Mouse (Mus musculus): ENCODE measurements around the gene Tcf3.

The Tcf3 gene

GRCm38 (mm10) chr10:80433513-80434232 lies at the start of gene Tcf3:
Gene Tcf3 (minus strand): TSS chr10:80433647.
- DNase-seq (ENCODE audit: low spot score): peak; percentile 87

GRCm38 (mm10) chr10:80481002-80481401 lies 47.6 kb upstream of the Tcf3 start:
- DNase-seq (ENCODE audit: low spot score): no peak

- no peak for DNase-seq (ENCODE audit: low spot score)
These were observed 45.1 kb upstream of the Tcf3 start for GRCm38 (mm10) chr10:80478531-80478930.

- DNase-seq (ENCODE audit: low spot score): peak; percentile 71
These were observed 42.0 kb upstream of the Tcf3 start for GRCm38 (mm10) chr10:80475290-80475959.

DNA sequence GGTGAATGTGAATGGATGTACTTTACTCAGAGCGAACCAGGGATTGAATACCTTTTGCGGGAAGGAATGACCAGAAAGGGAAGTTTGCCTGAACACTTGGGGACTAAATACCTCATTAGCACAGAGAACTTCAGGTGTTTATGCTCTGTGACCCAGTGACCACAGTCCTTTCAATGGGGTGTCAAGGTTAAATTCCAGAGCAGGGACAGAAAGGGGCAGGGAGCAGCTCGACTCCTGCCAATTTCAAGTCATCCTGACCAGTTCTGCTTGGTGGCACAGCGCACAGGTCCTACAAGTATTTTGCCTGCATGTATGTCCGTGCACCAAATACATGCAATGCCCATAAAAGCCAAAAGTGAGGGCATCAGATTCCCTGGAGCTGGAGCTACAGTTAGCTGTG lies 31.6 kb upstream of the Tcf3 start:
- DNase-seq (ENCODE audit: low spot score): no peak

GRCm38 (mm10) chr10:80464381-80465035 lies 31.1 kb upstream of the Tcf3 start:
- no peak for DNase-seq (ENCODE audit: low spot score)

DNA sequence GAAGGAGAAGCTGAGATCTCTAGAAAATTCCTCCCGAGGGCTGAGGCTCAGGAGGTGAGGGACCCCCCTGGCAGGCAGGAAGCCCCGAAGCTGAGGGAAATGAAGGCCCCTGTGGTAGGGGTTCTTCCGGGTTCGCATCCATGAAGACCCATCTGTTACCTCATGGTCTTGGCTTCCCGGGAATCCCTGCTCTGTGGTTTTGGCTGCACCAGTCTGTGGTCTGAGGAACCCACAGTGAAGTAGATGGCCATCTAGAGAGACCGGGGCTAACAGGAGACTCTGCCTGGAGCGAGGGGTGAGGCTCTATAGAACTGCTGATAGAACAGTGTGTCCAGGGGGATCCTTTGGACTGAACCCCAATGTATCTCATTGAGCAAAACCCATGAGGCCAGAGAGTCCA lies 27.9 kb upstream of the Tcf3 start:
- DNase-seq (ENCODE audit: low spot score): no peak

GRCm38 (mm10) chr10:80460324-80460723 lies 26.9 kb upstream of the Tcf3 start:
- DNase-seq (ENCODE audit: low spot score): no peak

DNA sequence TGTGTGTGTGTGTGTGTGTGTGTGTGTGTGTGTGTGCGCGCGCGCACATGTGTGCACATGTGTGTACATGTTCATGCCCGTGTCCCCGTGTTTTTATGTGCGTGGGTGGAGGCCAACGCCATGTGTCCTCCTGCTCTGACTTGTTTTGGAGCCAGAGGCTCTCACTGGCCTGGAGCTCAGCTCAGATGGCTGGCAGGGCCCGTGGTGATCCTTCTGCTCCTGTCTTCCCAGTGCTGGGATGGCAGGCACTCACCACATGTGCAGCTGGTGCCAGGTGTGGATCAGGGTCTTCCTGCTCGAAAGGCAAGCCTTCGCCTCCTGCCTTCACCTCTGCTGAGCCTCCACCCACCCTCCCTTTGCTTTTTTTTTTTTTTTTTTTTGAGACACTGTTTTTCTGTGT lies 26.2 kb upstream of the Tcf3 start:
- DNase-seq (ENCODE audit: low spot score): no peak

DNA sequence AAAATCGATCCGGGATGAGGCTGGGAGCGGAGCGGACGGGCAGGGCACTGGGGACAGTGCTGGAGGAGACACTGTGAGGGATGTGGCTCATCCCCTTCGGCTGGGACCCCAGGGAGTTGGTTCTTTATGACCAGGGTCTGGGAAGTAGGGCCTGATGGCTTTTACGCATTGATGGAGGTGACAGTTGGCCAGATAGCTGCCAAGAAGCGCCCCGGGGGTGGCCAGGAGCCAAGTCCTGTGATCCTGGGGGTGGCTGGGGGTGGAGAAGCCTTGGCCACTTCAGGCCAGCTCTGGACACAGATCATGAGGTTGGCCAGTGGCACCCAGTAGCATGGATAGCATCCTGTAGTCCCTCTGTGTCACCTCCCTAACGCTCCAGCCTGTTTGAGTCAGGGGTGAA lies 25.8 kb upstream of the Tcf3 start:
- no peak for DNase-seq (ENCODE audit: low spot score)

DNA sequence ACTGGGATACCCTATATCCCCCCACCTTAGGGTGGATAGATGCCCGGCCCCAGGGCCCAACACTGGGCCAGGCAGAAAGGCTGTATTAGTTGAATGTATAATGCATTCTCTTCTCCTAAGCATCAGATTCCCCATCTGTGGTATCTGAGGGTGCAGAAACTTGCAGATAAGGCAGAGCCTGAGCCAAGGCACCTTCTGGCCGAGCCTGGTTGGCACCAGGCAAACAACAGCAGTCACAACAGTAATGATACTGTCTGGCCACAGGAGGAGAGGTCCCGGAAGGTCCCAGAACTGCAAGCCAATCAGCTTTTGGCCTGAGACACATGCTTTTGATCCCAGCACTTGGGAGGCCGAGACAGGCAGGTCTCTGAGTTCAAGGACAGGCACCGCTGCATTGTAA lies 22.2 kb upstream of the Tcf3 start:
- no peak for DNase-seq (ENCODE audit: low spot score)

DNA sequence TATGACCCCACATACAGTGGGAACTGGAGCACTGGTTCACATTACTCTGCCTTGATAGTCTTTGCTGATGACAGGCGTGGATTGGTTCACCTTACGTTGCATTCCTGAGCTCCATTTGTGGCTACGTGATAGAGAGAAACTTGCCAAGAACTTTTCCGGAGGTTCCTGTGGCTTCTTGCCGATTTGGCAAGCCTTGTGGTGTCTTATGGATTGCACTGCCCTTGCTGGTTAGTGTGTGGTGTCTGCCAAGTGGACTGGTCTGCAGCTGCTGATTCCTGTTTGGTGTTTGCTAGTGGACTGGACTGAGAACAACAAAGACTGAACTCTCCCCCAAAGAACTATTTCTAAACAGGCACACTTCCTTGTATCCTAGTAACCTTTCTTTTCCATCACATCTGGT lies 21.3 kb upstream of the Tcf3 start:
- DNase-seq (ENCODE audit: low spot score): no peak

DNA sequence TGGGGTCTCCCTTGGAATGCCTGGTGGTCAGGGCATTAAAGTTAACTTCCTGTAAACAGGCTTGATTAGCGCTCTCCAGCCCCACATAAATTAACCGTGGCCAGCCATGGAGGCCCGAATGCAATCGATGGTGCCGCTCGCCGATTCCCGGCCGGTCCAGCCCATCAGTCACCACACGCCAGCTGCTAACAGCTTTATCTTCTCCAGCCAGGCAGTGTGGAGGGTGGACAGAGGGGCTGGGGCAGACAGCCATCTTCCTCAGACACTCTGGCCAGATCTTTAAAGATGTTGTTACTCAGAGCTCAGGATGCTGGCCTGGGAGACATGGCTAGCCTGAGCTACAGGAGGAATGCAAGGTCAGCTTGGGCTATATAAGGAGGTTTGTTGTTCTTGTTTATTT lies 20.2 kb upstream of the Tcf3 start:
- DNase-seq (ENCODE audit: low spot score): no peak

GRCm38 (mm10) chr10:80450599-80450998 lies 17.2 kb upstream of the Tcf3 start:
- DNase-seq (ENCODE audit: low spot score): no peak

- DNase-seq (ENCODE audit: low spot score): peak; percentile 61
These were observed 12.6 kb upstream of the Tcf3 start for GRCm38 (mm10) chr10:80445898-80446601.

DNA sequence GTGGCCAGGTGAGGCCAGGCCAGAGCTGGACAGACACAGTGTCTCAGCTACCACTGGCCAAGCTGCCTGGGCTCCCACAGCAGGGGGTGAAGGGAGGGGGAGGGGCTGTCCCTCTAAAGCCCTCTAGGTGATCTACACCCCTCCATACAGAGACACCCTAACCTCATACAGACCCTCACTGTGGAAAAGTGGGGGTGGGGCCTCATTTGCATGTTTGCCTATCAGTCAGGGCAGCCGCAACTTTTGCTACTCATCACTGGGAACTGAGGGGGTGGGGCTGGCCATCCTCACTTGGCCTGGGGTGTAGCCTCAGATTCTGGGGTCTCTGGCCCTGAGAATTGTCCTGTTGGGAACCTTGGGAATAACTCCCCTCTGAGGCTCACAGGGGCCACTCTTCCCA lies 11.6 kb upstream of the Tcf3 start:
- no peak for DNase-seq (ENCODE audit: low spot score)

DNA sequence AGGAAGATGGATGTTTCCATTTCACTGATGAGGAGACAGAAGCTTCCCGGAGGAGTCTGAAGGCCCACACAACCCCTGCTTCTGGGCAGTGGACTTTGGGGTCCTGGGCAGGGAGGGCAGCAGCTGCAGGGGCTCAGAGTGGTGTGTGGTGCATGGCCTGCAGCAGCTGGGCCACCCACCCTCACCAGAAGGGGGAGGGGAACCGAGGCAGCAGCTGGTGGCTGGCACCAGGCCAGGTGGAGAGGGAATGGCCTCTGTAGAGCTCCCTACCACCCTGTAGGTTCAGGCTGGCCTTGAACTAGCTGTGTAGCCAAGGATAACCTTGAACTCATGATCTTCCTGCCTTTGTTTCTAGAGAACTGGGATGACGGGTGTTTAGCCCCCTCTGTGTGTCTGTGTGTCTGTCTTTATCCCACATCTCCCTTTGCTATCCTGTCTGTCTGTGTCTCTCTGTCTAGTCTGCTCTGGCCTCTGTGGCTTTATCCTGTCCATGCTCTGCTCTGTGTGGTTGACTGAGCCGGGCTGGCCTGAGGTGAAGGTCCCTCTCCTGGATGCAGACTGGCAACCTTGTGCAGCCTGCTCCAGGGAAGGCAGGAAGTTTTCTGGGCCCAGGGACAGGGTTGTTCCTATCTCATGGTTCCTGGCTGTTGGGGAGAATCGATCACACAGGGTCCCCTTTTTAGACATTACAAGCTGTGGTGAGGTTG lies 11.0 kb upstream of the Tcf3 start:
- no peak for DNase-seq (ENCODE audit: low spot score)

DNA sequence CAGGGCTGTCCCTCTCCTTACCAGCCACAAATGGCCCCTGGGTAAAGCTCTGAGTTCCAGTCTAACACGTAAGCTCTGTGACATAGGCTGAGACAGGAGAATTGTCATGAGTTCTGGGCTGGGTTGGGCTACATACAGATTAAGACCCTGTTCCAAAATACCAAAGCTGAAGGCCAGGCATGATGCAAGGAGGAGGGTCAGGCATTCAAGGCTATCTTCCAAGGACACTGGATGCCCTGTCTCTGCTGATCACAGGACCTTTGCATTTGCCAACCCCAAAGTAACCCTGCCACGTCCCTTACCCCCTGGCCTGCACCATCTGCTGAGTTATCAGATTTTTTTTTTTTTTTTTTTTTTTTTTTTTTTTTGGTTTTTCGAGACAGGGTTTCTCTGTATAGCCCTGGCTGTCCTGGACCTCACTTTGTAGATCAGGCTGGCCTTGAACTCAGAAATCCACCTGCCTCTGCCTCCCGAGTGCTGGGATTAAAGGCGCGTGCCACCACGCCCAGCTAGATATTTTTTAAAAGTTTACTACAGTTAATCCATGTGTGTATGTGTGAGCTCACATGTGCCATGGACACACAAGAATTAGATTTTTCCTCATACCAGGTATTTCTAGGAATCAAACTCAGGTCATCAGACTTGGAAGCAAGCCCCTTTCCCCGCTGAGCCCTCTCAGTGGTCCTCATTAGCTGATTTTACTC lies 10.3 kb upstream of the Tcf3 start:
- no peak for DNase-seq (ENCODE audit: low spot score)

GRCm38 (mm10) chr10:80442989-80443388 lies 9.5 kb upstream of the Tcf3 start:
- no peak for DNase-seq (ENCODE audit: low spot score)

GRCm38 (mm10) chr10:80441598-80441997 lies 8.2 kb upstream of the Tcf3 start:
- DNase-seq (ENCODE audit: low spot score): no peak

DNA sequence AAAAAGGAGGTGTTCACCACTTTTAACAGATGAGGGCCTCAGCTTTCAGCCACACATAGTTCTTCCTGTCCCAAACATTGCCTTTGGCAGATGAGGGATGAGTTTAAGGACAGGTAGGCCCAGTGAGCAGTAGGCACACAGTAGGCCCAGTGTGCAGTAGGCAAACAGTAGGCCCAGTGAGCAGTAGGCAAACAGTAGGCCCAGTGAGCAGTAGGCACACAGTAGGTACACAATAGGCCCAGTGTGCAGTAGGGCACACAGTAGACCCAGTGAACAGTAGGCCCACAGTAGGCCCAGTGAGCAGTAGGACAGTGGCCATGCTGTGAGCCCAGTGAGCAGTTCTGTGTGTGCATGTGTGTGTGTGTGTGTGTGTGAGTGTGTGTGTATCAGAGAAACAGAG lies 6.6 kb upstream of the Tcf3 start:
- no peak for DNase-seq (ENCODE audit: low spot score)

Measured in ovary, postnatal 10 days (tissue).